In genomic region chr2:26001136-26001535, GRCm38 (mm10) we compare ENCODE assay signal across 16 mouse cellular contexts.
"Had no signal": no experiment of that assay in that cellular context is flagged by ENCODE, and none has a peak within 500 bp of the region (broad histone marks: within the 10 kb centered on the region; RNA-seq: fewer than 3 reads in every experiment).

No protein-coding gene starts in this region.

- DNase-seq: kidney, postnatal 10 days; kidney, postnatal 36 days; layer of hippocampus, postnatal 36 days; lung, adult 2 months; lung, postnatal 14 days; lung, postnatal 4 days; midbrain, embryonic 14.5 days; thymus, adult 18-20 months; thymus, postnatal 36 days had no signal

- H3K27ac ChIP-seq: kidney, embryonic 15.5 days; left cerebral cortex, adult 2 months; limb, embryonic 12.5 days; limb, embryonic 15.5 days; liver, embryonic 15.5 days had no signal

- H3K9ac ChIP-seq: kidney, embryonic 15.5 days; limb, embryonic 12.5 days; limb, embryonic 15.5 days; liver, embryonic 15.5 days had no signal

- H3K4me1 ChIP-seq: kidney, embryonic 15.5 days; limb, embryonic 12.5 days; limb, embryonic 15.5 days had no signal

- H3K4me3 ChIP-seq: kidney, embryonic 15.5 days; left cerebral cortex, adult 2 months; limb, embryonic 12.5 days; limb, embryonic 15.5 days; liver, embryonic 15.5 days had no signal

- H3K4me2 ChIP-seq: kidney, embryonic 15.5 days; limb, embryonic 12.5 days; limb, embryonic 15.5 days; liver, embryonic 11.5 days; liver, embryonic 15.5 days; midbrain, embryonic 11.5 days had no signal

- H3K9me3 ChIP-seq: kidney, embryonic 15.5 days; limb, embryonic 12.5 days; limb, embryonic 15.5 days; liver, embryonic 15.5 days had no signal

- H3K27me3 ChIP-seq: kidney, embryonic 15.5 days; limb, embryonic 12.5 days; limb, embryonic 15.5 days; liver, embryonic 15.5 days had no signal
